Mouse (Mus musculus): Measurements from ENCODE around the gene 2700081O15Rik. TPM values are rescaled to one million over a fixed set of nuclear protein-coding genes. Genes with fewer than 3 reads are reported as not detected.

Gene 2700081O15Rik
- polyA plus RNA-seq, 1 experiment from 2014 or later = 17.2 TPM

DNA sequence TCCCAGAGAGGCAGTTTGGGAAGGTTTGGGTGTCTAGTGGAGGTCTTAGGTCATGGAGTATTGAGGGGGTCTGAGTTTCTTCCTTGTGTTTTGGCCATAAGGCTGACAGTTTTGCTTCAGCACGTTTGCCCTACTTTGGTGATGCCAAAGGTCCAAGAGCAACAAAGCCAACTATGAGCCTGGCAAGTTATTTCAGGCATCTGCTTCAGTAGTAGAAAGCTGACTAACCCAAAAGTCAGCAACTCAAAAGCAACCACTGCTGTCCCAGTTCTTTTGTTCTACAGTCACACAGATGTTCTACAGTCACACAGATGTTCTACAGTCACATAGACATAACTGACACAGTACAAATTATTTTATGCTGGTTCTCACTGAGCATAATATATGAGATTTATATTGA lies 28.2 kb downstream of the 2700081O15Rik start:
- Histone ChIP-seq H3K4me3 (no peak overlapping the region), H3K4me2 (no peak overlapping the region), H3K27me3 (no peaks in the 10 kb centered on the region), H3K27ac (replicated peaks) (no peak overlapping the region), H3K9me3 (no peaks in the 10 kb centered on the region), H3K36me3 (peaks cover 12% of the 10 kb centered on the region; the same call in 1 of the 2 replicates), H3K4me1 (replicated peaks) (peaks cover 10% of the 10 kb centered on the region), H3K9ac (no peak overlapping the region)
- ATAC-seq (ENCODE audit: low FRiP score, low read depth) = no peak
- WGBS = 76% methylated on average over 1 of the region's 1 CpGs

DNA sequence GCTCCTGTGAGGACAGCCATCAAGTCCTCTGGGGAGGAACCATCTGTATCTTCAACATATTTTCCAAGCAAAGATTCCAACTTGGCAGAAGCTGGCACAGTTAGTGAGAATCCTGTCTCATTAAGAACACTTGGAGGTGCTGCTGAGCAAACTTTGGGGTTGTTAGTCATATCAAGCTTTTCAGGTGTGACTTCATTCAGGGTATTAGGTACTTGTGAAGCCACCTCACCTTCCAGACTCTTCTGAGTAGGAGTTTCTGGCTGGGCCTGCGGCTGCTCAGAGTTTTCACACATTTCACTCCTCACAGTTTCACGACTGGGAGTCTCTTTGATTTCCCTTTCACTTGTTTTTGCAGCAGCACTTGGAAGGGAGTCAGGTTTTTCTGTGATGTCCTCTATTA lies 39.4 kb downstream of the 2700081O15Rik start:
- H3K27me3 ChIP-seq = no peaks in the 10 kb centered on the region
- no peak overlapping the region for H3K9ac ChIP-seq
- H3K4me2 ChIP-seq = no peak overlapping the region
- peaks cover 16% of the 10 kb centered on the region for H3K4me1 ChIP-seq (replicated peaks)
- no peak overlapping the region for H3K4me3 ChIP-seq
- no peak for ATAC-seq (ENCODE audit: low FRiP score, low read depth)
- no peaks in the 10 kb centered on the region for H3K9me3 ChIP-seq
- H3K36me3 ChIP-seq = 0 out of 2 replicates have a peak, but pooled peaks cover 4% of the 10 kb centered on the region
- WGBS = 89% methylated on average over 2 of the region's 2 CpGs
- no peak overlapping the region for H3K27ac ChIP-seq (replicated peaks)

DNA sequence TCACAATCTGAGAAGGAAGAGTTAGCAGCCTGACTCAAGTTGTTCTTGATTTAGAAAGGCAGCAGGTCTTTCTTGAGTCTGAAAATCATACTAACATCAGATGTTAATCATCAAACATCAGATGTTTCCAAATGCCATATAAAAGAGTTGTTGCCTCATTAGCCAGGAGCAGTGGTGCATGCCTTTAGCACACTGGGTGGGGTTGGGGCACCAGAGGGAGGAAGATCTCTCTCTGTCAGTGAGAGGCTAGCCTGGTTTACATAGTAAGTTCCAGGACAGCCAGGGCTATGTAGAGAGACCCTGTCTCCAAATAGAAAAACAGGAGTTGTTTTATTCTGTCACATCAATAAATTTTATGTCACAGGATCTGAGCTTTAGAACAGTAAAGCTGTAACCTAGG lies 41.5 kb downstream of the 2700081O15Rik start:
- no peak overlapping the region for H3K4me2 ChIP-seq
- H3K9me3 ChIP-seq = no peaks in the 10 kb centered on the region
- H3K27me3 ChIP-seq = no peaks in the 10 kb centered on the region
- no peak overlapping the region for H3K27ac ChIP-seq (replicated peaks)
- no peak overlapping the region for H3K4me3 ChIP-seq
- 0 out of 2 replicates have a peak, but pooled peaks cover 4% of the 10 kb centered on the region for H3K36me3 ChIP-seq
- ATAC-seq (ENCODE audit: low FRiP score, low read depth) = no peak
- peaks cover 16% of the 10 kb centered on the region for H3K4me1 ChIP-seq (replicated peaks)
- H3K9ac ChIP-seq = no peak overlapping the region

DNA sequence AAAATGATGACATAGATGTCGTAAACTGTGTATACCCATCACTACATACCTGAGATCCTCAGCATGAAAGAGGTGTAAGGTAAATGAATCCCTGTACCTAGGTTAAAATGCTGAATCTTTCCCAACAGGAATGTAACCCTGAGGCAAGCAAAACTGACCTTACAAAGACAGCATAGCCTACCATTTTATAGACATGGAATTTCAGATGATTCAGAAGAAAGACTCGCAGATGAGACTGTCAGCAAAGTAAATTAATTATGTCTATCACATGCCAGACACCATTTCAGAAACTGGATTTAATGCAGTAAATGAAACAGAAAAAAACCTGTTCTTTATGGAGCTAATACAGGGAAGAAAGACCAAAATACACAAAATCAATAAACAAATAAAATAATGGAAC lies 41.9 kb downstream of the 2700081O15Rik start:
- H3K36me3 ChIP-seq = 0 out of 2 replicates have a peak, but pooled peaks cover 4% of the 10 kb centered on the region
- H3K4me1 ChIP-seq (replicated peaks) = peaks cover 16% of the 10 kb centered on the region
- WGBS = 77% methylated on average over 2 of the region's 2 CpGs
- no peak overlapping the region for H3K9ac ChIP-seq
- no peak overlapping the region for H3K4me3 ChIP-seq
- ATAC-seq (ENCODE audit: low FRiP score, low read depth) = no peak
- no peak overlapping the region for H3K27ac ChIP-seq (replicated peaks)
- no peaks in the 10 kb centered on the region for H3K9me3 ChIP-seq
- H3K27me3 ChIP-seq = no peaks in the 10 kb centered on the region
- H3K4me2 ChIP-seq = no peak overlapping the region

DNA sequence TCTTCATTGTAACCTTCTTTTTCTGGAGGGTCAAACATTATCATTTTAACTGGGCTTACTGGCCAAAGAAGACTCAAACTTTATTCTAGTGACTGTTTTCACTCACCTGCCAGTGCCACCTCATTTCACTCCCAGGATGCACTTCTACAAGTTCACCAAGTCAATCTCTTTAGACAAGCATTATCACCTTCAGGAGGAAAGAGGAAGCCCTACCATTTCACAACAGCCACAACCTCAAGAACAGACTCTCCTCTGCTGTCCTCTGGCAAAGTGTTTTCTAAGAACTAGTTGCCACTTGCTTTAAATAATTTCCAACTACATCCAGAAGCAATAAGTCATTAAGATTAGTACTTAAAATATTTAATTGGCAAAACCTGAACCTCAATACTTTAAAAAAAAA lies 50.5 kb downstream of the 2700081O15Rik start:
- H3K4me1 ChIP-seq (replicated peaks) = peaks cover 5% of the 10 kb centered on the region; the same call in 1 of the 2 replicates
- no peak overlapping the region for H3K4me2 ChIP-seq
- no peak overlapping the region for H3K4me3 ChIP-seq
- no peak overlapping the region for H3K9ac ChIP-seq
- H3K27ac ChIP-seq (replicated peaks) = no peak overlapping the region
- no peaks in the 10 kb centered on the region for H3K27me3 ChIP-seq
- no peaks in the 10 kb centered on the region for H3K9me3 ChIP-seq
- ATAC-seq (ENCODE audit: low FRiP score, low read depth) = no peak
- H3K36me3 ChIP-seq = peaks cover 10% of the 10 kb centered on the region; the same call in 1 of the 2 replicates

DNA sequence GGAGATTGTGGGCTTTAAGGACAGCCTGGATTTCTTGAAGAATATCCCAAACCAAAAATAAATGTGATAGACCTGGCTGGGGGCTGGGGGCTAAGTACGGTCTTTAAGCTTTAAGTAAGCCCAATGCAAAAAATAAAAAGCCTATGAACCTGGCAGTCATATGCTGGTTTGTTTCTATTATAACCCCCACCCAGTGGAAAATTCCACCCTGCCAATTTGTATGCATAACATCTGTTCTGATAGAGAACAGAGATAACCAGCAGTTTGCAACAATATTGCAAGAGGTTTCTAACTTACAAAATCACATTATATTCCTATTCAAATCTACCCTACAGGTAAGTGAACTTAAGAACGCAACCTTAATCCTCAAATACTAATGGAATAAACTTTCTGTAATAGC lies 53.2 kb downstream of the 2700081O15Rik start:
- ATAC-seq (ENCODE audit: low FRiP score, low read depth) = no peak
- H3K27me3 ChIP-seq = no peaks in the 10 kb centered on the region
- H3K4me3 ChIP-seq = no peak overlapping the region
- no peak overlapping the region for H3K27ac ChIP-seq (replicated peaks)
- H3K4me2 ChIP-seq = no peak overlapping the region
- no peak overlapping the region for H3K9ac ChIP-seq
- peaks cover 7% of the 10 kb centered on the region; the same call in 1 of the 2 replicates for H3K4me1 ChIP-seq (replicated peaks)
- no peaks in the 10 kb centered on the region for H3K9me3 ChIP-seq
- H3K36me3 ChIP-seq = peaks cover 10% of the 10 kb centered on the region; the same call in 1 of the 2 replicates
- WGBS = 89% methylated on average over 2 of the region's 2 CpGs

Small RNA genes lying within 50 kb of the gene (microRNA-seq; reads per million reads assigned to microRNA genes)
- 2.6 reads per million, percentile 9 among the genes with 10 or more reads in this experiment for gene Mir6991

Other genes starting within 250 kb of the 2700081O15Rik start
- 233 and 239 TPM in 2 replicates for gene Otub1, start 211.3 kb upstream of the 2700081O15Rik start, polyA plus RNA-seq (2015; fragmentation: Nextera tagmentation; extraction: Ambion mirVana)
- 1,050 and 1,125 TPM in 2 replicates for gene Cox8a, start 200.0 kb upstream of the 2700081O15Rik start, polyA plus RNA-seq (2015; fragmentation: Nextera tagmentation; extraction: Ambion mirVana)
- 62.2 and 66.2 TPM in 2 replicates for gene Naa40, start 176.4 kb upstream of the 2700081O15Rik start, polyA plus RNA-seq (2015; fragmentation: Nextera tagmentation; extraction: Ambion mirVana)
- gene Rcor2, start 150.3 kb upstream of the 2700081O15Rik start, polyA plus RNA-seq (2015; fragmentation: Nextera tagmentation; extraction: Ambion mirVana) = 24.0 and 32.1 TPM in 2 replicates
- 49.5 and 52.5 TPM in 2 replicates for gene Mark2, start 75.8 kb upstream of the 2700081O15Rik start, polyA plus RNA-seq (2015; fragmentation: Nextera tagmentation; extraction: Ambion mirVana)
- gene Spindoc, start 34.6 kb upstream of the 2700081O15Rik start, polyA plus RNA-seq (2015; fragmentation: Nextera tagmentation; extraction: Ambion mirVana) = 28.9 and 32.2 TPM in 2 replicates
- gene Rtn3, start 65.7 kb downstream of the 2700081O15Rik start, polyA plus RNA-seq (2015; fragmentation: Nextera tagmentation; extraction: Ambion mirVana) = 643 and 672 TPM in 2 replicates
- 6.6 and 6.8 TPM in 2 replicates for gene Atl3, start 76.4 kb downstream of the 2700081O15Rik start, polyA plus RNA-seq (2015; fragmentation: Nextera tagmentation; extraction: Ambion mirVana)
- 4.8 and 5.7 TPM in 2 replicates for gene Pla2g16, start 139.8 kb downstream of the 2700081O15Rik start, polyA plus RNA-seq (2015; fragmentation: Nextera tagmentation; extraction: Ambion mirVana)
- 0.18 and 0.53 TPM in 2 replicates for gene Lgals12, start 189.6 kb downstream of the 2700081O15Rik start, polyA plus RNA-seq (2015; fragmentation: Nextera tagmentation; extraction: Ambion mirVana)
- gene Hrasls5, start 194.9 kb downstream of the 2700081O15Rik start, polyA plus RNA-seq (2015; fragmentation: Nextera tagmentation; extraction: Ambion mirVana) = 0.26 TPM in 1 of 2 replicates, not detected in the other

Data from hindbrain, embryonic 15.5 days (tissue).